Mouse (Mus musculus) G1E (cell line): ENCODE measurements around the gene Prrc2a. TPM values are rescaled to one million over a fixed set of nuclear protein-coding genes. Genes with fewer than 3 reads are reported as not detected.

Experiments used
- ATAC-seq: 2 replicates; pipeline ENCODE4 v1.8.0; 2016; ENCODE audit warnings: mild to moderate bottlenecking; ENCODE audit not compliant: insufficient number of reproducible peaks, poor library complexity, low FRiP score, severe bottlenecking; ENCODE audit errors: extremely low read depth
- DNase-seq: peaks from one replicate; pipeline ENCODE4 v3.0.0; 2012; ENCODE audit warnings: low spot score
- H3K27me3 ChIP-seq: 2 replicates; pipeline ENCODE4 v1.6.1; 2012; ENCODE audit warnings: mild to moderate bottlenecking, low read length, inconsistent platforms; ENCODE audit not compliant: insufficient read depth
- H3K36me3 ChIP-seq: replicated peaks from 2 replicates; pipeline ENCODE3; 2012; ENCODE audit warnings: mild to moderate bottlenecking, inconsistent platforms
- H3K4me1 ChIP-seq: 2 replicates; pipeline ENCODE4 v1.6.1; 2012; ENCODE audit warnings: low read depth, low read length, inconsistent platforms, mixed read lengths; ENCODE audit not compliant: insufficient read depth
- H3K4me3 ChIP-seq: 2 replicates; pipeline ENCODE4 v1.5.1; 2012; ENCODE audit warnings: low read depth, mild to moderate bottlenecking, inconsistent platforms, low read length, moderate library complexity, mixed read lengths
- H3K9me3 ChIP-seq: replicated peaks from 2 replicates; pipeline ENCODE4 v1.6.1; 2012; ENCODE audit warnings: inconsistent platforms
- CTCF ChIP-seq: IDR thresholded peaks from 2 replicates; pipeline ENCODE4 v1.5.1; 2012; ENCODE audit warnings: low read depth, low read length, inconsistent platforms, mixed read lengths
- GATA1 ChIP-seq: IDR thresholded peaks from 2 replicates; pipeline ENCODE4 v1.6.1; 2012; ENCODE audit warnings: borderline replicate concordance, low read length, inconsistent platforms, mixed read lengths
- GATA2 ChIP-seq: IDR thresholded peaks from 2 replicates; pipeline ENCODE4 v1.6.1; 2012; ENCODE audit warnings: low read depth, low read length, inconsistent platforms, borderline replicate concordance
- POLR2AphosphoS5 ChIP-seq: IDR thresholded peaks from 2 replicates; pipeline ENCODE4 v1.6.1; 2012; ENCODE audit warnings: low read depth, low read length, inconsistent platforms; ENCODE audit not compliant: insufficient replicate concordance
- TAL1 ChIP-seq: conservative IDR thresholded peaks from 2 replicates; pipeline ENCODE4 v1.6.1; 2012; ENCODE audit warnings: low read depth, low read length, inconsistent platforms, mixed read lengths
- polyA plus RNA-seq: library from polyadenylated mRNA; stranded (reverse); fragments of >175 nt; gene quantifications from 2 replicates; pipeline ENCODE4 v1.2.3, GENCODE M21; 2012
- total RNA-seq, 2 experiments: library from RNA; stranded (forward) in 1 of 2; stranded (reverse) in 1 of 2; fragments of 200-1000 nt in 1 of 2; fragments of >200 nt in 1 of 2; fragmentation: Nextera tagmentation in 1 of 2; gene quantifications; 2 replicates each; pipeline ENCODE4 v1.2.3; 2014 to 2017

The Prrc2a gene
- 773 and 873 TPM in 2 replicates for total RNA-seq (2014; fragmentation: Nextera tagmentation)
- 35.3 and 36.8 TPM in 2 replicates for total RNA-seq (2017)
- polyA plus RNA-seq: 1,534 and 1,682 TPM in 2 replicates

DNA sequence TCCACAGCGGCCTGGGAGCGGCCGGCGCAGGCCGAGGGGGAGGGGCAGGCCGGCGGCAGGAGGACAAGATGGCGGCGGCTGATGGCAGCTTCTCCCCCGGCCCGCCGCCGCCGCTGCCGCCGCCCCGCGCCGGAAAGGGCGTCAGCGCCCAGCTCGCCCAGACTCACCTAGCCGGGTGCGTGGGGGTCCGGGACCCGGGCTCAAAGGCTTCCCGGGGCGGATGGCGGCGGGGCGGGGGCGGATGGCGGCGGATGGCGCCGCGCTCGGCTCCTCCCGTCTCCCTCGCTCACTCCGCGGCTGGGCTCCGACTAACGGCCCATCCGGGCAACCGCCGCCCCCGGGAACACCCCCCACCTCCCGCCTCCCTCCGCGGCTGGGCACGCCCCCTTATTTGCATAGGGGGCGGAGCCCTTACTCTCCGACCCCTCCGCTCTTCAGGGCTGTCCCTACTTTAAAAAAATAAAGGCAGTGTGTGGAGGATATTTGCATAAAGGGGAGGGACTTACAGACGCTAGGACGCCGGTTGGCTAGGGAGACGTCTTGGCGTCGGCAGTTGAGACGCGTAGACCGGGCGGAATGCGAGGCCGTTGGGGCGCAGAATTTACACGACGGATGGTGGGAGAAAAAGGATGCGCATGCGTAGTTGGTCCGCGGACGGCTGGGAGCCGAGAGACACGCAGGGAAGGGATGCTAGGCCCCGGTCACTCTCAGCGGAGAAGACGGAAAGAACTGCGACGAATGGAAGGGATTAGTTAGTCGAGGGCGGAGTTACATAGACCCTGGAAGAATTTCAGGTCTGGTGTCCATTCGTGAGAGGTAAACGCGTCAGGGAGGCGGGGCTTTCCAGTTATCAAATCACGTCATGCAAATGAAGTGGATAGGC lies at the start of gene Prrc2a:
Gene Prrc2a (minus strand): TSS at position 330 of the 883 bp plus-strand sequence.
- TF ChIP-seq GATA1 (no peak), GATA2 (no peak), TAL1 (no peak), POLR2AphosphoS5 (no peak), CTCF (no peak)
- Histone ChIP-seq H3K4me1 (peaks cover 54% of the 10 kb centered on the region), H3K9me3 (no peaks in the 10 kb centered on the region), H3K27me3 (no peaks in the 10 kb centered on the region), H3K4me3 (peak within 1 kb of the TSS; percentile 91), H3K36me3 (peaks cover 38% of the 10 kb centered on the region)
- ATAC-seq: peak; percentile 97
- peak; percentile 95 for DNase-seq

GRCm38 (mm10) chr17:35213071-35213470 lies 48.4 kb upstream of the Prrc2a start:
- no peak for ATAC-seq
- no peak for TF ChIP-seq POLR2AphosphoS5
- peaks cover 8% of the 10 kb centered on the region for H3K4me1 ChIP-seq
- H3K36me3 ChIP-seq: peaks cover 3% of the 10 kb centered on the region
- no peak overlapping the region for H3K4me3 ChIP-seq
- H3K27me3 ChIP-seq: peaks cover 51% of the 10 kb centered on the region
- H3K9me3 ChIP-seq: no peaks in the 10 kb centered on the region
- DNase-seq: no peak

DNA sequence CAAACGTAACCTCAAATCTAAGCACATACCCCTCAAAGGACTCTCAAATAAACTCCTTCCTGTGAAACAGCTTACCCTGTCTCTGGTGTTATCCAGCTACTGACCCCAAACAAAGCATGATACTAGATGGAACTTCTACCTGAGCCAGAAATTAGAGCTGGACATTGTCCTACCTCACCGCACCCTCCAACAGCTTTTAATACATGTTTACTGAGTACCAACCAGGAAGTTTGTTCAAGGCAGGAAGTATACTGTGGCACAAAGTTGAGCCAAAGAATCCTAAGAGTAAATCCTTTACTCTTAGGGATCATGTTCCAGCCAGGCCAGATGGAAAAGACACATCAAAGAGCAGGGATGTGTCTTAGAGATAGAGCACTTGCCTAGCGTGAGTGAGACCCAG lies 45.9 kb upstream of the Prrc2a start:
- DNase-seq: no peak
- Histone ChIP-seq H3K27me3 (peaks cover 64% of the 10 kb centered on the region), H3K4me1 (peaks cover 10% of the 10 kb centered on the region), H3K9me3 (no peaks in the 10 kb centered on the region), H3K36me3 (no peaks in the 10 kb centered on the region), H3K4me3 (no peak overlapping the region)
- TF ChIP-seq POLR2AphosphoS5 (no peak), GATA2 (no peak), TAL1 (no peak), GATA1 (no peak), CTCF (no peak)
- ATAC-seq: no peak

GRCm38 (mm10) chr17:35209785-35210535 lies 45.3 kb upstream of the Prrc2a start:
- no peak for DNase-seq
- TF ChIP-seq GATA2 (no peak), CTCF (no peak), POLR2AphosphoS5 (no peak), GATA1 (no peak), TAL1 (no peak)
- H3K4me3 ChIP-seq: no peak overlapping the region

DNA sequence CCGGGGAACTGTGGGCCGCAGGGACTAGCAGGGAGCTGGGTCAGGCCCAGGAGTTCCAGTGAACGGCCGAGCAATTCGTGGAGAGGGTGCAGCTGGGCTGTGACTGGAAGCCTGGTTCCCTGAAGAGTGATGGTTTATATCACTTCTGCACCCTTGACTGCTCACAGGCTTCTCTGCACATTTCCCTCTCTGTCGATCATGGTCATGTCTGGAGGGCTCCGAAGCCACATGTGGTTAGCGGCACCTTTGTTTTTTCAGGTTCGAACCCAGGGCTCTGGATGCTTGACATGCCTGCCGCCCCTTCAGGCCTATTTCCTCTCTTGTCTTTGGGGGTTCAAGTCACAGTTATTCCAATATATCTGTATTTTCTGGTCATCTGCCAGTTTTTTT lies 40.7 kb upstream of the Prrc2a start:
- ATAC-seq (no peak), DNase-seq (no peak)
- Histone ChIP-seq H3K9me3 (no peaks in the 10 kb centered on the region), H3K4me3 (no peak overlapping the region), H3K36me3 (no peaks in the 10 kb centered on the region), H3K4me1 (peaks cover 33% of the 10 kb centered on the region), H3K27me3 (peaks cover 81% of the 10 kb centered on the region)
- TF ChIP-seq CTCF (no peak), POLR2AphosphoS5 (no peak), GATA2 (no peak), TAL1 (no peak), GATA1 (no peak)

More at GRCm38 (mm10) chr17:35209785-35210535, 45.3 kb upstream of the Prrc2a start:
- no peak for ATAC-seq
- Histone ChIP-seq H3K4me1 (peaks cover 10% of the 10 kb centered on the region), H3K36me3 (no peaks in the 10 kb centered on the region), H3K9me3 (no peaks in the 10 kb centered on the region), H3K27me3 (peaks cover 66% of the 10 kb centered on the region)
